Mouse (Mus musculus) erythroblast, adult 5-6 weeks (primary cell): Measurements from ENCODE around the gene Rad51d. TPM values are rescaled to one million over a fixed set of nuclear protein-coding genes. Genes with fewer than 3 reads are reported as not detected.
"Not testable (repeated sequence)": the region's sequence is repeated elsewhere in the genome, so short reads cannot be mapped to it uniquely, and the experiment has no call there.

Source experiments
- ATAC-seq: replicated peaks from 2 replicates; pipeline ENCODE4 v1.8.0; 2016; ENCODE audit warnings: moderate number of reproducible peaks, mild to moderate bottlenecking, moderate TSS enrichment, inconsistent platforms; ENCODE audit not compliant: poor library complexity, low FRiP score, severe bottlenecking
- total RNA-seq, 2 experiments: library from RNA; stranded (forward) in 1 of 2; stranded (reverse) in 1 of 2; fragments of 150-400 nt in 1 of 2; fragments of 200-764, 138-1000 nt in 1 of 2; gene quantifications; 2 replicates each; pipeline versions ENCODE4 v1.2.3 to v1.2.4; 2015 to 2017; ENCODE audit warnings: low replicate concordance in 2 of 2

Rad51d gene
- total RNA-seq, 2 experiments from 2014 or later: 2.6 to 10.0 TPM

DNA sequence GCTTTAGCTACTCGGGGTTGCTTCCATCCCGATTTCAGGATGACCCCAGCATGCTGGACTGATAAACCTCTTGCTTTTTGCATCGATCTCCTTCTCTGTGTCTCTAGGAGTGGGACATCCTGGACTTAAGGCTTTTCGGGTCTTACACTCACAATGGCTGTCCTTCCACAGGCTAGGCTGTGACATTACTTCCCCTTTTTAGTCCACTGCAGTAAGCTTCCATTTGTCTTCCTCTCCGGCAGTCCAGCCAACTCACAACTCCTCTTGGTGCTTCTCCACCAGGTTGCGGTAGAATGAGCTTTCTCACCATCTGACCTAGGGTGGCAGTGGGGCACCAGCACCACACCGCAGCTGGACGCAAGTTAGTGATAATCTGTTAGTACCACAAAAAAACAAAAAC, 56.5 kb downstream of the Rad51d start:
- no peak for ATAC-seq

DNA sequence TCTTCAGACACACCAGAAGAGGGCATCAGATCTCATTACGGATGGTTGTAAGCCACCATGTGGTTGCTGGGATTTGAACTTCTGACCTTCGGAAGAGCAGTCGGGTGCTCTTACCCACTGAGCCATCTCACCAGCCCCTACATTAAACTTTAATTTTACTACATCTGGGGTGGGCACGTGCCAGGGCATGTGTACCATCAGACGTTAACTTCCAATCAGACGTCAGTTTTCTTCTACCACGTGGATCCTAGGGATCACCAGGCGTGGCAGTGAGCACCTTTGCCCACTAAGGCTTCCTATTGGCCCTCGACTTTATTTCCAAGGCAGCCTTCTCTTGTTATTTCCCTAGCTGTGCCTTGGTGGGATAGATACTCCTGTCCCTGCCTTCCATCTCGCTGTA, 58.0 kb downstream of the Rad51d start:
- not testable (repeated sequence) for ATAC-seq

DNA sequence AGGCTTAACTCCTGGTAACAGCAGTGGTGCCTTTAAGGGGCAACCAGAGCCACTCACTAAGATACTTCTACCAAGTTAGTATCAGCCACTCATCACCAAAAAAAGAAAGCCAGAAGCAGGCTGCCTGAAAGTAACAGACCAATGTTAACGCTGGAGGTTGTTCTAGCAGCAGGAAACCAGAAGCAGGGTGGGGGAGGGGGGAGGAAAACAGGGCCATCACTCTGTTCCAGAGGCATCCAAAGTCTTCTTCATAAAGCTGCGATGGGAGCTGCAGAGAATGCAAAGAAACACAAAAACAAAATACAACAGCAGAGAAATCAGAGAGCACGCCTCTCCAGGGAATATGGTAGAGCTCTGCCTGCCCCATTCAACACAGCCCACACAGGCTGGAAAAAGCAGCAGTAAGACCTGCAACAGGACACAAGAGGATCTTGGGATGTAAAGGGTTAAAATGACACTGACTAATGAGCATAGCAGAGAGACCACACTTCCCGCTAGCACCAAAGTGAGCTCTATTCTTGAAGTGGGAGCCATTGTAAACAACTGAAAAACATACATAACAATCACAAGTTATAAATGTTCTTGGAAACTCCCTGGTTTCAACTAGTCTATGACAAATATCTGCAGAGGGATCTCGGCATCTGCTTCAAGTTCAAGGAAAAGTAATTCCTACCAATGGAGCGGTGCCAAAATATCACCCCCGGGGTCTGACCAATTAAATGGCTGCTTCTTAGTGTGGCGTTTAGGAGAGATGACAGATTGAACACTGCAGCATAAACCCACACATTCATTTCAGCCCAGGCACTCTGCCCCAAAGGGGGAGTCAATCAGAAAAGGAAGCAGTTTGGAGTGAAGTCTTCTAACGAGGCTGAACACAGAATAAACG, 59.2 kb downstream of the Rad51d start:
- ATAC-seq: no peak

DNA sequence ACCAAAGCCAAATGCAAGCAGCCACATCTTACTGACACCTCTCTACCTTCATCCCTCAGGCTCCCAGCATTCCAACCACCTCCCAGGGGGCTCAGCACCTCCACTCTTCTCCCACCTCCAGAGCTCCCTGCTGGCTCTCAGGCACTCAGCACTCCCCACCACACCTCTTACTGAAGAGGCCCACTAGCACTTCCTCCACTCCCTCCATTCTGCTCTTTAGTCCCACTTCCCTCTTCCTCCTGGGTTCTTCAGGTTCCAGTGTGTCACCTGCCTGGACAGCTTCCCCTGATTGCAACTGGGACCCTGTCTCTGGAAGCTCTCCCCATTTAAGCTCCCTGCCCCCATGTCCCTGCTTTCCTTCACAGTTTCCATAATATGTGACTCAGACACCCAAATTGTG, 63.6 kb downstream of the Rad51d start:
- no peak for ATAC-seq

Other genes with a start within 250 kb of the Rad51d start
- gene Cct6b, start 126.3 kb downstream of the Rad51d start, total RNA-seq (2015; ENCODE audit: low replicate concordance): not detected in 2 replicates
- not detected in 2 replicates for gene Cct6b, start 126.3 kb downstream of the Rad51d start, total RNA-seq (2017; ENCODE audit: low replicate concordance)
- 4.0 and 7.5 TPM in 2 replicates for gene Zfp830, start 126.3 kb downstream of the Rad51d start, total RNA-seq (2015; ENCODE audit: low replicate concordance)
- gene Zfp830, start 126.3 kb downstream of the Rad51d start, total RNA-seq (2017; ENCODE audit: low replicate concordance): 16.6 and 17.6 TPM in 2 replicates
- gene Lig3, start 109.5 kb downstream of the Rad51d start, total RNA-seq (2015; ENCODE audit: low replicate concordance): 5.4 and 11.1 TPM in 2 replicates
- gene Lig3, start 109.5 kb downstream of the Rad51d start, total RNA-seq (2017; ENCODE audit: low replicate concordance): 6.0 and 9.5 TPM in 2 replicates
- gene Rffl, start 19.4 kb downstream of the Rad51d start, total RNA-seq (2015; ENCODE audit: low replicate concordance): 79.9 and 88.6 TPM in 2 replicates
- 115 TPM in 2 replicates for gene Rffl, start 19.4 kb downstream of the Rad51d start, total RNA-seq (2017; ENCODE audit: low replicate concordance)
- not detected in 2 replicates for gene Fndc8, start 1.5 kb upstream of the Rad51d start, total RNA-seq (2015; ENCODE audit: low replicate concordance)
- gene Fndc8, start 1.5 kb upstream of the Rad51d start, total RNA-seq (2017; ENCODE audit: low replicate concordance): not detected in 2 replicates
- gene Nle1, start 17.8 kb upstream of the Rad51d start, total RNA-seq (2015; ENCODE audit: low replicate concordance): 3.3 and 5.8 TPM in 2 replicates
- 1.5 and 6.5 TPM in 2 replicates for gene Nle1, start 17.8 kb upstream of the Rad51d start, total RNA-seq (2017; ENCODE audit: low replicate concordance)
- gene Unc45b, start 19.9 kb upstream of the Rad51d start, total RNA-seq (2015; ENCODE audit: low replicate concordance): not detected in 2 replicates
- gene Unc45b, start 19.9 kb upstream of the Rad51d start, total RNA-seq (2017; ENCODE audit: low replicate concordance): not detected in 2 replicates
- gene Slfn5, start 60.7 kb upstream of the Rad51d start, total RNA-seq (2015; ENCODE audit: low replicate concordance): 6.9 TPM in 2 replicates
- gene Slfn5, start 60.7 kb upstream of the Rad51d start, total RNA-seq (2017; ENCODE audit: low replicate concordance): 10.6 and 11.0 TPM in 2 replicates
- 4.0 and 7.1 TPM in 2 replicates for gene Slfn9, start 101.2 kb upstream of the Rad51d start, total RNA-seq (2015; ENCODE audit: low replicate concordance)
- 3.5 and 4.5 TPM in 2 replicates for gene Slfn9, start 101.2 kb upstream of the Rad51d start, total RNA-seq (2017; ENCODE audit: low replicate concordance)
- gene Slfn8, start 130.2 kb upstream of the Rad51d start, total RNA-seq (2015; ENCODE audit: low replicate concordance): 3.7 and 9.0 TPM in 2 replicates
- gene Slfn8, start 130.2 kb upstream of the Rad51d start, total RNA-seq (2017; ENCODE audit: low replicate concordance): 2.7 and 5.4 TPM in 2 replicates
- 36.9 and 58.1 TPM in 2 replicates for gene Slfn2, start 174.5 kb upstream of the Rad51d start, total RNA-seq (2015; ENCODE audit: low replicate concordance)
- gene Slfn2, start 174.5 kb upstream of the Rad51d start, total RNA-seq (2017; ENCODE audit: low replicate concordance): 71.9 and 73.6 TPM in 2 replicates
- 16.5 and 18.6 TPM in 2 replicates for gene Slfn1, start 226.2 kb upstream of the Rad51d start, total RNA-seq (2015; ENCODE audit: low replicate concordance)
- 23.3 and 26.2 TPM in 2 replicates for gene Slfn1, start 226.2 kb upstream of the Rad51d start, total RNA-seq (2017; ENCODE audit: low replicate concordance)